8 mouse cellular contexts compared by ENCODE assay signal in the genomic region with DNA sequence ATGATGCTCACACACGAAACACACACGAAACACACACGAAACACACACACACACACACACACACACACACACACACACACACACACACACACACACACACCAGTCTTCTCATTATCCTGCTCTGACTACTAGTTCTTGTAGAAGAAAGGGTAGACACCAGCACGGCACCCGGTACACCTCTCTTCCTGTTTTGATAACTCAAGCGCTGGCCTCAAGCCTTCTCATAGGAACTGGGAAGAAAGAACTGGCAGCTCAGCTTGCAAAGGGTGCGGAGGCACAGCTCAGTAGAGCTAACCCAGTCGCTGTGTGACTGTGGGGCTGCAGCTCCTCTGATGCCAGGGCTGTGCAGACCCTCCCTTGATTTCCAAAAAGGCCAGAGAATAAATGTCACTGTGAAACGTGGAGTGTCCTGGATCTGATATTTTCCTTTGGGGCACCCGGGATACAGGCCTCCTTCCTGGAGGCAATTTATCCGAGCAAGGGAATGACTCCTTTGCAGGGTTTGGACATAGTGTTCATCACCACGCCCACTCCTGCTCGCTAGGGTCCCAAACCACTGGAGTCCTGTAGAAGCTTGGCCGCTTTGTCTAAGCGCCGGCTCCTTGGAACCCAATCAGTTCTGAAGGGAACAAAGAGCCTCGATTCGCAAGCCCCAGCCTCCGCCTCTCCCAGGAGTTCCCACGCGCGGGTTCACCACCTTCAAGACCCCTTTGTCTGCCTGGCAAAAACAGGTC. TPM values are rescaled to one million over a fixed set of nuclear protein-coding genes. Genes with fewer than 3 reads are reported as not detected.
DNase-seq lines count a peak whose midpoint lies in the region; ATAC-seq and TF ChIP-seq lines count a peak whose summit lies in the region.

No protein-coding gene starts in this region.

- no peaks in the 10 kb centered on the region for H3K9me3 ChIP-seq in kidney, postnatal 0 days (replicated peaks; ENCODE audit: low read length)

- no peak for ATAC-seq in kidney, postnatal 0 days (replicated peaks; ENCODE audit: low FRiP score, low read depth)

- peak overlapping the region; percentile 15 for H3K4me3 ChIP-seq in kidney, adult 2 months (ENCODE audit: insufficient read depth, low read depth, low read length)
- peak overlapping the region; percentile 47 for H3K4me3 ChIP-seq in heart, adult 2 months
- peak overlapping the region; percentile 57 for H3K4me3 ChIP-seq in kidney, postnatal 0 days (replicated peaks; ENCODE audit: low read depth, low read length)
- H3K4me3 ChIP-seq in macrophage (ENCODE audit: inconsistent target): peak overlapping the region; percentile 77

- H3K27me3 ChIP-seq in kidney, adult 2 months (replicated peaks; ENCODE audit: control insufficient read depth, insufficient read depth, low read length): no peaks in the 10 kb centered on the region; the same call in 1 of the 2 replicates
- H3K27me3 ChIP-seq in heart, adult 2 months (ENCODE audit: control insufficient read depth, insufficient read depth, low read length): no peaks in the 10 kb centered on the region
- H3K27me3 ChIP-seq in kidney, postnatal 0 days (ENCODE audit: insufficient read depth, low read length): peaks cover 7% of the 10 kb centered on the region

- TF ChIP-seq EP300 in heart, adult 2 months (IDR thresholded peaks at IDR 0.05; ENCODE audit: insufficient read depth, low read depth, low read length): no peak

- peak overlapping the region; percentile 96 for H3K4me2 ChIP-seq in kidney, postnatal 0 days (ENCODE audit: low read length)

- TF ChIP-seq POLR2A in kidney, adult 2 months (IDR thresholded peaks at IDR 0.05; ENCODE audit: low read depth, low read length): no peak
- TF ChIP-seq POLR2A in heart, adult 2 months (IDR thresholded peaks at IDR 0.05; ENCODE audit: insufficient read depth, low read depth, low read length): no peak

- intact Hi-C loops in heart, adult 2 months (cut with DNase I): loop anchor here (5.0 kb wide), 2 partner anchors 73 to 268 kb away; no protein-coding TSS in a partner anchor

- peak overlapping the region; percentile 39 for H3K9ac ChIP-seq in heart, adult 2 months (ENCODE audit: low read depth, low read length)
- H3K9ac ChIP-seq in kidney, postnatal 0 days (ENCODE audit: low read depth, low read length): no peak overlapping the region

- 17% methylated on average over 22 of the region's 22 CpGs for WGBS in kidney, adult 2 months
- WGBS in heart, adult 2 months: 16% methylated on average over 22 of the region's 22 CpGs
- WGBS in kidney, postnatal 0 days: 13% methylated on average over 22 of the region's 22 CpGs
- 4% methylated on average over 22 of the region's 22 CpGs for WGBS in macrophage (ENCODE audit: missing documents)

- H3K79me2 ChIP-seq in heart, adult 2 months (replicated peaks; ENCODE audit: control insufficient read depth, insufficient read depth, low read length): no peaks in the 10 kb centered on the region
- H3K79me2 ChIP-seq in macrophage (ENCODE audit: inconsistent target): peaks cover 68% of the 10 kb centered on the region

- no peak for TF ChIP-seq CTCF in kidney, adult 2 months (conservative IDR thresholded peaks at IDR 0.05; ENCODE audit: insufficient read depth, insufficient read length, low read depth, low read length)
- no peak for TF ChIP-seq CTCF in heart, adult 2 months (IDR thresholded peaks at IDR 0.05)
- TF ChIP-seq CTCF in kidney, postnatal 0 days (IDR thresholded peaks at IDR 0.05; ENCODE audit: low read depth): no peak

- peak; percentile 6 for DNase-seq in kidney, adult 2 months
- no peak for DNase-seq in kidney, postnatal 14 days
- DNase-seq in brain, adult 2 months (ENCODE audit: low read depth, low spot score): peak; percentile 51
- DNase-seq in heart, adult 2 months: peak; percentile 39 to 42
- DNase-seq in kidney, postnatal 0 days (ENCODE audit: low spot score): no peak
- peak; percentile 3 to 16 for DNase-seq in right cerebral cortex, postnatal 36 days (ENCODE audit: low spot score in 2 of 2)
- DNase-seq in yolk sac, embryonic 10.5 days (ENCODE audit: low spot score): no peak

- no peaks in the 10 kb centered on the region for H3K4me1 ChIP-seq in kidney, adult 2 months (ENCODE audit: control insufficient read depth, insufficient read depth, low read length)
- H3K4me1 ChIP-seq in heart, adult 2 months (ENCODE audit: control insufficient read depth, insufficient read depth, low read length): peaks cover 5% of the 10 kb centered on the region
- peaks cover 12% of the 10 kb centered on the region; the same call in 1 of the 2 replicates for H3K4me1 ChIP-seq in kidney, postnatal 0 days (replicated peaks; ENCODE audit: insufficient read depth, low read length)

- H3K36me3 ChIP-seq in kidney, adult 2 months (ENCODE audit: control insufficient read depth, insufficient read depth, low read length): no peaks in the 10 kb centered on the region
- peaks cover 8% of the 10 kb centered on the region for H3K36me3 ChIP-seq in heart, adult 2 months (ENCODE audit: control insufficient read depth, insufficient read depth, low read length)
- no peaks in the 10 kb centered on the region for H3K36me3 ChIP-seq in kidney, postnatal 0 days (ENCODE audit: insufficient read depth, low read length)
- no peaks in the 10 kb centered on the region for H3K36me3 ChIP-seq in macrophage (ENCODE audit: inconsistent target)

- no peak overlapping the region for H3K27ac ChIP-seq in kidney, adult 2 months (ENCODE audit: insufficient read depth, low read depth, low read length)
- H3K27ac ChIP-seq in heart, adult 2 months: peak overlapping the region; percentile 42
- H3K27ac ChIP-seq in kidney, postnatal 0 days: no peak overlapping the region
- H3K27ac ChIP-seq in macrophage: peak overlapping the region; percentile 83

RNA-seq across cellular contexts. Expression of a gene that starts 2.2 kb away (rescaled TPM):
- polyA plus RNA-seq in kidney, adult 2 months (2012; rRNA removed): 0.43 and 0.77 TPM in 2 replicates
- 1 to 10 TPM; 5.7 to 7.1 TPM for total RNA-seq in heart, adult 2 months (2021)
- 1.5 and 3.0 TPM in 2 replicates for polyA plus RNA-seq in heart, adult 2 months (2012; rRNA removed)
- polyA plus RNA-seq in kidney, postnatal 0 days (2015; fragmentation: Nextera tagmentation; extraction: Ambion mirVana): 1.5 and 1.6 TPM in 2 replicates
- 100 to 1,000 TPM in 1 of 26 experiments, 10 to 100 TPM in 22, 1 to 10 TPM in 3; 6.5 to 118 (median 34.4) TPM for total RNA-seq in macrophage (2018; cell fraction: chromatin; rRNA removed)
- 10 to 100 TPM in 13 of 26 experiments, 1 to 10 TPM in 13; 2.4 to 22.5 (median 10.5) TPM for total RNA-seq in macrophage (2018; cell fraction: cytosol; rRNA removed)
- total RNA-seq in macrophage (2018; cell fraction: nucleus; rRNA removed): 10 to 100 TPM in 22 of 26 experiments, 1 to 10 TPM in 4; 8.2 to 72.5 (median 39.2) TPM
- 10.6 to 14.2 TPM (median 11.6 TPM) in 3 replicates for polyA plus RNA-seq in macrophage (2018)

Comparison
In these comparisons a context has a peak if more than half of its experiments do, and no peak if none do; other contexts are left out.
1. DNase-seq: peak in kidney, adult 2 months (single experiment), brain, adult 2 months (single experiment), heart, adult 2 months (2 of 2) and right cerebral cortex, postnatal 36 days (2 of 2); none in kidney, postnatal 14 days (single experiment), kidney, postnatal 0 days (single experiment) and yolk sac, embryonic 10.5 days (single experiment).
2. H3K27ac ChIP-seq: peak in heart, adult 2 months (single experiment) and macrophage (single experiment); none in kidney, adult 2 months (single experiment) and kidney, postnatal 0 days (single experiment).
3. H3K4me3 ChIP-seq: peak in every context shown above with its lines; median percentile 77 in macrophage; 57 in kidney, postnatal 0 days; 47 in heart, adult 2 months; 15 in kidney, adult 2 months.